Mouse (Mus musculus) embryonic facial prominence, embryonic 14.5 days (tissue): Measurements from ENCODE around the gene Hck. TPM values are rescaled to one million over a fixed set of nuclear protein-coding genes. Genes with fewer than 3 reads are reported as not detected.

Experiments
- ATAC-seq: fragments of 200-750 bp; cut with Nextera tagmentation; 2 replicates; pipeline ENCODE4 v1.8.0; 2017; ENCODE audit warnings: low read depth, moderate number of reproducible peaks, moderate TSS enrichment
- DNase-seq: peaks from one replicate; pipeline ENCODE4 v3.0.0-alpha.2; 2015; ENCODE audit warnings: low spot score
- H3K27ac ChIP-seq: fragments of 300-500 bp; sonication (generic); replicated peaks from 2 replicates; pipeline ENCODE4 v1.5.1; 2014; ENCODE audit warnings: low read depth, mild to moderate bottlenecking, low read length, moderate library complexity
- H3K27me3 ChIP-seq: fragments of 300-500 bp; sonication (generic); replicated peaks from 2 replicates; pipeline ENCODE4 v1.6.1; 2014; ENCODE audit warnings: low read length; ENCODE audit not compliant: control insufficient read depth, insufficient read depth
- H3K36me3 ChIP-seq: fragments of 300-500 bp; sonication (generic); 2 replicates; pipeline ENCODE4 v1.6.1; 2014; ENCODE audit warnings: low read length, mixed read lengths; ENCODE audit not compliant: control insufficient read depth, insufficient read depth
- H3K4me1 ChIP-seq: fragments of 300-500 bp; sonication (generic); 2 replicates; pipeline ENCODE4 v1.6.1; 2014; ENCODE audit warnings: antibody characterized with exemption, low read length; ENCODE audit not compliant: control insufficient read depth, insufficient read depth
- H3K4me2 ChIP-seq: fragments of 300-500 bp; sonication (generic); 2 replicates; pipeline ENCODE4 v1.6.1; 2014; ENCODE audit warnings: low read depth, mild to moderate bottlenecking, low read length, moderate library complexity, mixed read lengths
- H3K4me3 ChIP-seq: fragments of 300-500 bp; sonication (generic); 2 replicates; pipeline ENCODE4 v1.5.1; 2014; ENCODE audit warnings: low read depth, mild to moderate bottlenecking, low read length
- H3K9ac ChIP-seq: fragments of 300-500 bp; sonication (generic); 2 replicates; pipeline ENCODE4 v1.6.1; 2014; ENCODE audit warnings: low read depth, mild to moderate bottlenecking, low read length, moderate library complexity, mixed read lengths
- H3K9me3 ChIP-seq: fragments of 300-500 bp; sonication (generic); 2 replicates; pipeline ENCODE4 v1.6.1; 2016; ENCODE audit warnings: low read length; ENCODE audit not compliant: control insufficient read depth
- WGBS: fragments of 180-500 bp; shearing (Covaris S2); extraction: QIAGEN DNeasy Blood & Tissue Kit; methylation state at CpG from one replicate; pipeline ENCODE4 v1.1.7; 2014; 5-methylcytosine and 5-hydroxymethylcytosine counted together
- polyA plus RNA-seq: library from polyadenylated mRNA; unstranded; fragments of >200 nt; fragmentation: Nextera tagmentation; extraction: Ambion mirVana; gene quantifications from 2 replicates; pipeline ENCODE4 v1.2.1, GENCODE M21; 2014

Gene Hck
- polyA plus RNA-seq, 1 experiment from 2014 or later = 11.6 TPM

DNA sequence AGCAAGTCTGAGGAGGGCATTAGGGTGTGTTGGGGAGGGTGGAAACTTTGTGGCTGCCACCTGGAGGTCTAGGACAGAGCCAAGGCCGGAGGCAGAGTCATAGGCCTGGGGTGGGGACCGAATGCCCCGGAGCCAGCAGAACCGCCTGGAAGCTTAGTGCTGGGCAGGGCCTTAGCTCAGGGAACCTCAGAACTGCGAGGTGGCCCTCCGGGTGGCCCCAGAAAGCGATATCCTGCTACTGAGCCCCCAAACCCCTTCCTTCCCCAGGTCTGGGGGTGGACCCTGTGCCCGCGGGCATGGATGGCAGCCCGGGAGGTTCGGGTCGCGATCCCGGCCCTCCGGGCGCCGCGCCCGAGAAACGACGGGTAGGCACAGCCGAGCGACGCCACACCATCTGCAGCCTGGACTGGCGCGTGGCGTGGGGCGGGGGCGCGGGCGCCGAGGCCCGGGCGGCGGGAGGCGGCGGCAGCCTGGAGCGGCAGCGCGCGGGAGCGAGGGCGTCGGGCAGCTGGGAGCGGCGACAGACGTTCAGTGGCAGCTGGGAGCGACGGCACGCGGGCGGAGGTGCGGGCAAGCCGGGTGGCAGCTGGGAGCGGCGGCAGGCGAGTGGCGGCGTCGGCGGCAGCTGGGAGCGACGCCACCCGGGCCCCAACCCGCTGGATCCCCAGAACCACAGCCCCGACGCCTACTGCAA is 36.6 kb upstream of the Hck start:
- ATAC-seq (peak; percentile 67; the same call in 1 of the 2 replicates), DNase-seq (peak; percentile 51)
- Histone ChIP-seq H3K4me3 (peak overlapping the region; percentile 37), H3K36me3 (no peaks in the 10 kb centered on the region), H3K4me1 (no peaks in the 10 kb centered on the region; the same call in 1 of the 2 replicates), H3K9ac (peak overlapping the region; percentile 58), H3K27ac (no peak overlapping the region), H3K4me2 (peak overlapping the region; percentile 58), H3K9me3 (no peaks in the 10 kb centered on the region), H3K27me3 (peaks cover 65% of the 10 kb centered on the region)
- 20% methylated on average over 29 of the region's 67 CpGs for WGBS

DNA sequence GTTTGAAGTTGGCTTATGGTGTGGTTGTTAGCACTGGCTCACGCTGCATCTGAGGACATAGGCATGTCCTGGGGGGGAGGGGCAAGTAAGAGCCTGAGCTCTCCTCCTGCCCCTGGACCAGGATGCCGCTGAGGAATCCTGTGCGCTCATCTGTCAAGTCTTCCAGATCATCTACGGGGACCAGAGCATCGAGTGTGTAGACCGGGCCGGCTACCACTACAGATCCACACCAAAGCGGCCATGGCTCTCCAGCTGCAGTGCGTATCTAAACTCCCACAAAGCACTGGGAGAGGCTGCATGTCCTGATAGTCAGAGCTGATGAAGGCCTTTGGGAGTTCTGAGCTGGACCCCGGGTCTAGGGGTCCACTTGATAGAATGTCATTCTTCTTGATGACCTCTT is 33.6 kb upstream of the Hck start:
- Histone ChIP-seq H3K27ac (no peak overlapping the region), H3K36me3 (no peaks in the 10 kb centered on the region), H3K9ac (no peak overlapping the region), H3K9me3 (no peaks in the 10 kb centered on the region), H3K27me3 (peaks cover 39% of the 10 kb centered on the region), H3K4me3 (no peak overlapping the region), H3K4me1 (no peaks in the 10 kb centered on the region; the same call in 1 of the 2 replicates), H3K4me2 (no peak overlapping the region)
- ATAC-seq (no peak), DNase-seq (no peak)
- 75% methylated on average over 10 of the region's 10 CpGs for WGBS

DNA sequence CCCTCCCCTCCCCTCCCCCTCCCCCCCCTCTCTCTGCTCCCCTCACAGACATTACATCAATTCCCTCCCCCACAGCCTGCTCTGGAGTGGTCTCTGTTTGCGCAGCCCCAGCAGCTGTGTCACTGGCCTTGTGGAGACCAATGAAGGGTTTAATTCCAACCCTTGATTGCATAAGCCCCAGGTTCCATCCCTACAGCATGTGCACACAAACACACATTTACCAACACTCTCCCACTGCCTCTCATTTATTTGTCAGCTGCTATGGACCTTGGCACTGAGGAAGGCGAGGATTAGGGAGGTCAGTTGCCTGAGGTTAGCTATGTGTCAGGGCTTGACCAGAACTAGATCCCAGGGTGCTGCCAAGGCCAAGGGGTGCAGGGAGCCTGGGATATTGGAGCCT is 32.3 kb upstream of the Hck start:
- 42% methylated on average over 1 of the region's 2 CpGs for WGBS
- H3K9ac ChIP-seq = no peak overlapping the region
- no peaks in the 10 kb centered on the region for H3K36me3 ChIP-seq
- peaks cover 26% of the 10 kb centered on the region for H3K27me3 ChIP-seq
- H3K27ac ChIP-seq = no peak overlapping the region
- no peaks in the 10 kb centered on the region; the same call in 1 of the 2 replicates for H3K4me1 ChIP-seq
- H3K4me2 ChIP-seq = no peak overlapping the region
- no peak overlapping the region for H3K4me3 ChIP-seq
- DNase-seq (no peak), ATAC-seq (no peak)
- no peaks in the 10 kb centered on the region for H3K9me3 ChIP-seq

DNA sequence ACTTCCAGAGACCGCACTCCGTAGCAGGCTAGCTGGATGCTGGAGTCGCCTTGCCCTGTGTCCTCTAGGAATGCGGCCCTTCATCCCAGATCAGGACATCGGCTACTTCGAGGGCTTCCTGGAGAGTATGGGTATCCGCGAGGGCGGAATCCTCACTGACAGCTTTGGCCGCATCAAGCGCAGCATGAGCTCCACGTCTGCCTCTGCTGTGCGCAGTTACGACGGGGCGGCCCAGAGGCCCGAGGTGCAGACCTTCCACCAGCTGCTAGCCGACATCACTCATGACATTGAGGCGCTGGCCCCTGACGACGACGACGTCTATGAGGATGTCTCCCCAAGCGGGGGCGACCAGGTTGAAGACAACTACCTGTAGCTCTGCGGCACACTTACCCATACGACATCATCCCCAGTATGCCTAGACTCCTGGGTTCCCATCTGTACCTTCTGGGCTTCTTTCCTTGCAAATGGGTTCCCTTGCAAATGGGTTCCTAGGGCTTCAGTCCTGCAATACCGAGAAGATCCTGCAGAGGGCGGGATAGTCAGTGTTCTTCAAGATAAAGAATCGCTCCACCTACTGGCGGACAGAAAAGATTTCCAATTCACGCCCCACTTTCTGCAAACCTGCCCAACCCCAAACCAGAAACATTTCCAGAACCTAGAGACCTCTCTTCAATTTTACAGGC is 27.3 kb upstream of the Hck start:
- Histone ChIP-seq H3K36me3 (no peaks in the 10 kb centered on the region), H3K9ac (no peak overlapping the region), H3K27ac (no peak overlapping the region), H3K27me3 (no peaks in the 10 kb centered on the region), H3K4me1 (no peaks in the 10 kb centered on the region), H3K9me3 (no peaks in the 10 kb centered on the region), H3K4me3 (no peak overlapping the region), H3K4me2 (no peak overlapping the region)
- ATAC-seq = no peak
- WGBS = 36% methylated on average over 32 of the region's 32 CpGs
- DNase-seq = peak; percentile 90

DNA sequence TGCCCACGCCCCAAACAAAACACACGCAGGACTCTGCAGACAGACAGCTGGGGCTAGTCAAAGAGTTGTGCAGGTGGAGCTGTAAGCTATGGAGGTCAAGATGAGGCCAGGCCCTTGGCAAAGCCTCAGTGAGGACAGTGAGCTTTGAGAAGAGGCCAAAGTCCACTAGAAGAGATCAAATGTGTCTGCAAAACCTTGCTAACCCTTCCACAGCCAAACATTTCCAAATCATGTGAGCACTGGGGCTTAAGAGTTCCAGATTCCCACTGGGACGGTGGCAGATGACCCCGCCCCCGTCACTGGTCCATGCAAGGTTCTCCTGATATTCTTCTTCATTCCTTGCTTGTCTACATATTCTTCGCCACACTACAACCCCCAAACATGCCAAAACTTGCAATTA is 26.4 kb upstream of the Hck start:
- Histone ChIP-seq H3K9ac (no peak overlapping the region), H3K27me3 (no peaks in the 10 kb centered on the region), H3K36me3 (no peaks in the 10 kb centered on the region), H3K27ac (no peak overlapping the region), H3K9me3 (no peaks in the 10 kb centered on the region), H3K4me1 (no peaks in the 10 kb centered on the region), H3K4me2 (no peak overlapping the region), H3K4me3 (no peak overlapping the region)
- DNase-seq = no peak
- no peak for ATAC-seq
- 75% methylated on average over 6 of the region's 6 CpGs for WGBS

DNA sequence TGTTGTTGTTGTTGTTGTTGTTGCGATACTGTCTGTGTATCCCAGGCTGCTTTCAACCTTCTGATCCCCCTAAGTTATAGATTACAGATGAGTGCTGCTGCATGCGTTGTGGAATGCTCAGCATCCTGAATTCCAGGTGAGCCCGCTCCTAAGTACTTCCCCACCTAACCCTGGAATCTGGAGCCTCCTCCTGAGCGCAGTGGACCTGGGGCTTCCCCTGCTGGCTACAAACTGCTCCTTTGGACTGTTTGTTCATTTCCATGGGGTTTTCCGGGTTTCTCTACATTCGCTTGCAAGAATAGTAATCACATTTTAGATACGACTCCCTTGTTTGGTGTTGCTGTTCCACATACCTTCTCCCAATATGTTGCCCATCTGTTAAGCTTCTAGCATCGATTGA is 25.0 kb upstream of the Hck start:
- Histone ChIP-seq H3K4me3 (no peak overlapping the region), H3K4me1 (no peaks in the 10 kb centered on the region), H3K9ac (no peak overlapping the region), H3K36me3 (no peaks in the 10 kb centered on the region), H3K4me2 (no peak overlapping the region), H3K27ac (no peak overlapping the region), H3K9me3 (no peaks in the 10 kb centered on the region), H3K27me3 (no peaks in the 10 kb centered on the region)
- WGBS = 83% methylated on average over 8 of the region's 8 CpGs
- no peak for ATAC-seq
- DNase-seq = no peak

DNA sequence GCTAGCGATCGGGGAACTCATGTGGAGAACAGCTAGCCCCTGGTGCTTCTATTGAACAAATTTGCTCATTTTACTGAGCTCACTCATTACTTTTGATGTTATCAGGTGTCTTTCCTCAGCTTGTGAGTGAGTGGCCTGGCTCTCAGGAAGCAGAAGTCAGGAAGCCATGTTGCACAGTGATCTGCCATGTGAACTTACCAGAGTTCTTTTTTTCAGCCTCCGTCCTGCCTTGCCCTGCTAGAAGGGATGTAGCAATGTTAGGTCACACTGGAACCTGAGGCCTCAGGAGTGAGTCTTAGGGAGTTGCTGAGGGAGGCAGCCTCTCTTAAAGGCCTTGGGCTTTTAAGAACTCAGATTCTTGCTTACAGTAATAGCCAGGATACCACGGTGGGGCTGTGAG is 24.4 kb upstream of the Hck start:
- DNase-seq = no peak
- no peak for ATAC-seq
- 78% methylated on average over 4 of the region's 4 CpGs for WGBS
- Histone ChIP-seq H3K4me3 (no peak overlapping the region), H3K4me2 (no peak overlapping the region), H3K9ac (no peak overlapping the region), H3K9me3 (no peaks in the 10 kb centered on the region), H3K27ac (no peak overlapping the region), H3K4me1 (no peaks in the 10 kb centered on the region), H3K36me3 (no peaks in the 10 kb centered on the region), H3K27me3 (no peaks in the 10 kb centered on the region)

DNA sequence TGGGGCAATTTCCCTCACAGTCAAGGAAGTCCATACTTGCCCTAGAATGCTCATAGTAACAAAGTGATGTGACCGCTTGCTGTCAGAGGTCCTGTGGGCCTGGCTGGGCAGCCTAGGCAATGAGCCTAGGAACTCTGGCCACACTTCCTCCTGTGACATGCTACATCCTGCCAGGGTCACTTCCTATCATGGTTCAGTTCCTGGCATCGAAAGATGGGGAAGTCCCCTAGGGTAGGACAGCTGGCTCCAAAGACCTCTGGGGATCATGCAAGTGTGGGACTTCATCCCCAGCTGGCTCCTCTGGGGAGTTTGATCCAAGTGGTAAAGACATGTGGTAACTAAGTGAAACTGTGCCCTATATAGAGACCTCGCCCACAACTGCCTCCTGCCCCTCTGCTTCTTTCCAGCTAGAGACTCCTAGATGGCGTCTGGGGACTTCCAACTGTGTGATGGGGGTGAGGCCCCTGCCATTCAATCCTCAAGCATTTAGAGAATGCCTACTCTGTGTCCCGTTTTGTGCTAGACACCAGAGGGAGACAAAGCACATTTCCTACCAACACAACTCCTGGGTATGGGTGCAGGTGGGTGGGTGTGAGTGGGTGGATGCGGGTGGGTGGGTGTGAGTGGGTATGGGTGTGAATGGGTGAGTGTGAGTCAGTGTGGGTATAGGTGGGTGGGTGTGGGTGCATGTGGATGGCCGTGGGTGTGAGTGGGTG is 23.8 kb upstream of the Hck start:
- H3K27me3 ChIP-seq = no peaks in the 10 kb centered on the region
- DNase-seq = no peak
- no peak overlapping the region for H3K4me3 ChIP-seq
- H3K9me3 ChIP-seq = no peaks in the 10 kb centered on the region
- ATAC-seq = peak; percentile 41; the same call in 1 of the 2 replicates
- no peak overlapping the region for H3K27ac ChIP-seq
- 56% methylated on average over 7 of the region's 7 CpGs for WGBS
- no peaks in the 10 kb centered on the region for H3K4me1 ChIP-seq
- no peak overlapping the region for H3K4me2 ChIP-seq
- H3K9ac ChIP-seq = no peak overlapping the region
- no peaks in the 10 kb centered on the region for H3K36me3 ChIP-seq
